Mouse (Mus musculus) myocyte (in vitro differentiated cells): ENCODE data around the gene Ap5z1. TPM values are rescaled to one million over a fixed set of nuclear protein-coding genes. Genes with fewer than 3 reads are reported as not detected.
A peak's percentile ranks its signal among the peaks of the same experiment; 100 is the strongest.

Source experiments
- H3K27me3 ChIP-seq: one replicate; pipeline ENCODE4 v1.6.1; 2011; ENCODE audit not compliant: control insufficient read depth, insufficient read depth, insufficient read length
- H3K36me3 ChIP-seq: one replicate; pipeline ENCODE4 v1.6.1; 2011; ENCODE audit not compliant: control insufficient read depth, insufficient read depth
- H3K4me2 ChIP-seq: one replicate; pipeline ENCODE4 v1.6.1; 2011; ENCODE audit warnings: low read depth, control low read depth
- H3K4me3 ChIP-seq: one replicate; pipeline ENCODE4 v1.5.1; 2011; ENCODE audit warnings: mild to moderate bottlenecking, control low read depth, moderate library complexity
- H3K79me2 ChIP-seq: one replicate; pipeline ENCODE4 v1.6.1; 2011; ENCODE audit not compliant: control insufficient read depth, insufficient read depth
- H3ac ChIP-seq: one replicate; pipeline ENCODE4 v1.6.1; 2011; ENCODE audit not compliant: control insufficient read depth, insufficient read length
- CEBPB ChIP-seq: IDR thresholded peaks from 2 replicates; pipeline ENCODE4 v1.6.1; 2011; ENCODE audit warnings: mild to moderate bottlenecking, moderate library complexity; ENCODE audit not compliant: poor library complexity, insufficient read depth, severe bottlenecking
- E2F4 ChIP-seq: IDR thresholded peaks from one replicate; pipeline ENCODE4 v1.6.1; 2011; ENCODE audit warnings: mild to moderate bottlenecking, control low read depth, moderate library complexity; ENCODE audit not compliant: insufficient read depth
- MAX ChIP-seq: IDR thresholded peaks from one replicate; pipeline ENCODE4 v1.6.1; 2011; ENCODE audit warnings: low read depth, mild to moderate bottlenecking, control low read depth
- MYOD1 ChIP-seq, 3 experiments: IDR thresholded peaks; one replicate each; pipeline ENCODE4 v1.6.1; 2011; ENCODE audit warnings: control low read depth in 2 of 3, low read depth in 2 of 3, mild to moderate bottlenecking in 2 of 3, moderate library complexity in 1 of 3; ENCODE audit not compliant: insufficient read length in 2 of 3, control insufficient read depth in 1 of 3
- MYOG ChIP-seq, 3 experiments: IDR thresholded peaks; one replicate each; pipeline ENCODE4 v1.6.1; 2011; ENCODE audit warnings: control low read depth in 2 of 3, low read depth in 2 of 3, mild to moderate bottlenecking in 2 of 3; ENCODE audit not compliant: insufficient read length in 2 of 3, control insufficient read depth in 1 of 3, insufficient read depth in 1 of 3
- POLR2A ChIP-seq: IDR thresholded peaks from one replicate; pipeline ENCODE4 v1.6.1; 2011; ENCODE audit warnings: low read depth, mild to moderate bottlenecking, control low read depth, moderate library complexity; ENCODE audit not compliant: insufficient read length
- POLR2AphosphoS2 ChIP-seq: IDR thresholded peaks from one replicate; pipeline ENCODE4 v1.6.1; 2011; ENCODE audit warnings: low read depth, control low read depth; ENCODE audit not compliant: insufficient read length
- REST ChIP-seq: IDR thresholded peaks from one replicate; pipeline ENCODE4 v1.6.1; 2011; ENCODE audit warnings: mild to moderate bottlenecking, control low read depth, moderate library complexity; ENCODE audit not compliant: insufficient read depth, insufficient read length
- SRF ChIP-seq: IDR thresholded peaks from one replicate; pipeline ENCODE4 v1.6.1; 2011; ENCODE audit warnings: low read depth; ENCODE audit not compliant: control insufficient read depth, insufficient read length
- TCF12 ChIP-seq: IDR thresholded peaks from one replicate; pipeline ENCODE4 v1.6.1; 2011; ENCODE audit warnings: mild to moderate bottlenecking, control low read depth; ENCODE audit not compliant: poor library complexity, insufficient read depth, severe bottlenecking
- TCF3 ChIP-seq: IDR thresholded peaks from one replicate; pipeline ENCODE4 v1.6.1; 2011; ENCODE audit warnings: low read depth, control low read depth; ENCODE audit not compliant: insufficient read length
- USF1 ChIP-seq: IDR thresholded peaks from one replicate; pipeline ENCODE4 v1.6.1; 2011; ENCODE audit warnings: low read depth, mild to moderate bottlenecking, control low read depth, moderate library complexity
- polyA plus RNA-seq: library from polyadenylated mRNA; unstranded; fragments of >200 nt; fragmentation: generic; extraction: Trizol; gene quantifications from one replicate; pipeline ENCODE4 v1.2.1, GENCODE M21; 2012; ENCODE audit warnings: missing spikeins

Ap5z1 gene
- polyA plus RNA-seq = 9.8 TPM

GRCm38 (mm10) chr5:142463461-142464454 lies at the start of gene Ap5z1:
TSS of gene Ap5z1 (plus strand) at chr5:142463944.
- Histone ChIP-seq H3ac (peak within 1 kb of the TSS; percentile 66), H3K36me3 (no peaks in the 10 kb centered on the region), H3K4me2 (peak within 1 kb of the TSS; percentile 87), H3K4me3 (peak within 1 kb of the TSS; percentile 51), H3K27me3 (no peaks in the 10 kb centered on the region), H3K79me2 (no peaks in the 10 kb centered on the region)
- no peak for TF ChIP-seq CEBPB
- no peak for TF ChIP-seq REST
- peak; percentile 93 for TF ChIP-seq USF1
- peak; percentile 96 for TF ChIP-seq POLR2AphosphoS2
- TF ChIP-seq MYOD1 (IDR thresholded peaks at IDR 0.05; ENCODE audit: control insufficient read depth in 1 of 3, insufficient read length in 2 of 3, low read depth in 2 of 3) = no peak
- peak in 2 of 3 experiments; percentile 1 to 17 for TF ChIP-seq MYOG (IDR thresholded peaks at IDR 0.05; ENCODE audit: control insufficient read depth in 1 of 3, insufficient read depth in 1 of 3, insufficient read length in 2 of 3, low read depth in 2 of 3)
- no peak for TF ChIP-seq E2F4
- TF ChIP-seq POLR2A = peak; percentile 74

DNA sequence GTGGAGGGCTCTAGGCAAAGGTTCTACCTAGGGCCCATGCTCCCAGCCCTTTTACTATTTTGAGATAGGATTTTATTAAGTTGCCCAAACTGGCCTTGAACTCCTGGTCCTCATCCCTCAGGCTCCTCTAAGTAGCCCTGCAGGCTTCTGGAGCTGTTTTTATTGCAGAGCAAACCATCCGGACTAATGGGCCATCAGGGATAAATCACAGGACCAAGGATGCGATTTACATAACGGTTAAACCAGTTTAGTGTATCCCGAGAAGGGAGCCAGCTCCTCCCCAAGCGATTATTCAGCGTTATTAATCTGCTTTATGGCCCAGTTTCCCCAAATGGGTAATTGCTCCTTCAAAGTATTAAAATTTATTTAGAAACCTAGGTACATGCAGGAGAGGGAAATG lies 48.3 kb upstream of the Ap5z1 start:
- Histone ChIP-seq H3K4me2 (no peak overlapping the region), H3K27me3 (no peaks in the 10 kb centered on the region), H3ac (no peak overlapping the region), H3K79me2 (peaks cover 31% of the 10 kb centered on the region), H3K36me3 (no peaks in the 10 kb centered on the region), H3K4me3 (no peak overlapping the region)
- TF ChIP-seq MAX = no peak

DNA sequence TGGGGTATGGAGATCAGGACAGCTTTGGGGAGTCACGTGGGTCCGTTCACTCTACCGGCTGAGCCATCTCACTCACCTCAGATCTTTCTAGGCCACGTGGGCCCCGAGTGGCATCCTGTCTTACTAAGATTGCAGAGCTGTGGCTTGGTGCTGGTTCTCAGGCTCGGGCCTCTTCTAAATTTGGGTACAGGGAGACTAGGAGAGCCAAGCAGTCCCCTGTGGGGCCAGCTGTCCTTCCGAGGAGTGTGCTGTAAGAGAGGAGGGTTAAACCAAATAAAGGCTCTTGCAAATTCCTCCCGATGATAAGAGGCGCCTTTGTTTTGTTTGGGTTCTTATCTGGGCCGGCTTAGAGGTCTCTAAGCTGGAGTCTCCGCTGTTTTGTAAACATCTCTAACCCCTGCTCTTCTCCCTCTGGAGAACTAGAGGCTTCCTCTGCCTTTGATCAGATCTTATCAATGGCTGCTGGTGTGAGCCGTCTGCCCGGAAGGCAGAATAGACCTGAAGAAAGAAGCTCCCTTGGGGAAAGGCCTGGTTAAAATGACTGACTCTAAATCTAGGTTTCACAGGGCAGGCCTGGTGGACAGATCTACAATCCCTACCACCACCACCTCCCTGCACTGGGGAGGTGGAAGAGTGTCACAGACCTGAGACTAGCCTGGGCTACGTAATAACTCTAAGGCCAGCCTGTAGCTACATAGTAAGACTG lies 47.5 kb upstream of the Ap5z1 start:
- H3K27me3 ChIP-seq = no peaks in the 10 kb centered on the region
- H3K79me2 ChIP-seq = peaks cover 31% of the 10 kb centered on the region
- H3K36me3 ChIP-seq = no peaks in the 10 kb centered on the region
- peak overlapping the region; percentile 13 for H3K4me2 ChIP-seq
- TF ChIP-seq MYOG (IDR thresholded peaks at IDR 0.05; ENCODE audit: control insufficient read depth in 1 of 3, insufficient read depth in 1 of 3, insufficient read length in 2 of 3, low read depth in 2 of 3) (peak in 2 of 3 experiments; percentile 38 to 65), SRF (peak; percentile 24), MYOD1 (IDR thresholded peaks at IDR 0.05; ENCODE audit: control insufficient read depth in 1 of 3, insufficient read length in 2 of 3, low read depth in 2 of 3) (peak in 2 of 3 experiments; percentile 32 to 51), TCF3 (no peak), USF1 (no peak)
- no peak overlapping the region for H3K4me3 ChIP-seq
- H3ac ChIP-seq = no peak overlapping the region

DNA sequence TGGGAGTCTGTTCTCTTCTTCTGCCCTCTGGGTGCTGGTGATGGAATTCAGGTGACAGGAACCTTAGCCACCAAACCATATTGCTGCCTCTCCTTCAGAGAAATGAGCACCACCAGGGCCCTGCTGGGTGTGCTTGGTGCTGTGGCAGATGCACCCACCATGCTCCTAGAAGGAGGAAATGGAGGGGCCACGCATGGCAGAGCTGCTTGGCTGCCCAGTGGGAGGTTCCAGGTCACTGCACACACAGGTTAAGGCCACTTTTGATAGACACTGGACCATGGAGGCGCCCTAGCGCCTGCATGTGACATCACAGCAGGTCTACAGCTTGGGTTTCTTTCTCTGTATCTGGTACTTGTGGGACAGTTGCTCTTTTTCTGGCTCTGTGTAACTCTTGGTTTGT lies 46.6 kb upstream of the Ap5z1 start:
- no peak overlapping the region for H3K4me2 ChIP-seq
- TF ChIP-seq USF1 = no peak
- no peak for TF ChIP-seq POLR2AphosphoS2
- TF ChIP-seq E2F4 = no peak
- TF ChIP-seq CEBPB = no peak

GRCm38 (mm10) chr5:142417876-142418275 lies 45.9 kb upstream of the Ap5z1 start:
- peaks cover 31% of the 10 kb centered on the region for H3K79me2 ChIP-seq
- H3K4me2 ChIP-seq = no peak overlapping the region
- no peaks in the 10 kb centered on the region for H3K36me3 ChIP-seq
- H3ac ChIP-seq = no peak overlapping the region
- no peak for TF ChIP-seq REST
- no peak for TF ChIP-seq MYOG (IDR thresholded peaks at IDR 0.05; ENCODE audit: control insufficient read depth in 1 of 3, insufficient read depth in 1 of 3, insufficient read length in 2 of 3, low read depth in 2 of 3)
- no peak for TF ChIP-seq E2F4
- no peak for TF ChIP-seq MAX
- TF ChIP-seq SRF = no peak
- no peak for TF ChIP-seq TCF3
- no peak for TF ChIP-seq POLR2AphosphoS2
- TF ChIP-seq TCF12 = no peak
- TF ChIP-seq USF1 = no peak
- no peak for TF ChIP-seq MYOD1 (IDR thresholded peaks at IDR 0.05; ENCODE audit: control insufficient read depth in 1 of 3, insufficient read length in 2 of 3, low read depth in 2 of 3)
- no peak for TF ChIP-seq CEBPB
- TF ChIP-seq POLR2A = no peak
- H3K27me3 ChIP-seq = no peaks in the 10 kb centered on the region
- no peak overlapping the region for H3K4me3 ChIP-seq

More for the DNA sequence above, 46.6 kb upstream of the Ap5z1 start:
- no peak overlapping the region for H3ac ChIP-seq
- peaks cover 31% of the 10 kb centered on the region for H3K79me2 ChIP-seq
- no peaks in the 10 kb centered on the region for H3K36me3 ChIP-seq
- no peak overlapping the region for H3K4me3 ChIP-seq
- H3K27me3 ChIP-seq = no peaks in the 10 kb centered on the region
